Mouse (Mus musculus) left cerebral cortex, postnatal 14 days (tissue): Measurements from ENCODE around the gene Vmn1r46. TPM values are rescaled to one million over a fixed set of nuclear protein-coding genes. Genes with fewer than 3 reads are reported as not detected.
"Not testable (repeated sequence)": the region's sequence is repeated elsewhere in the genome, so short reads cannot be mapped to it uniquely, and the experiment has no call there.

Experiments
- DNase-seq, 2 experiments: peaks; one replicate each; pipeline ENCODE4 v3.0.0; 2021 to 2022; ENCODE audit warnings: low spot score in 2 of 2, mixed read lengths in 1 of 2
- intact Hi-C: fragments of 180-260 bp; cut with DNase I; formaldehyde crosslinking; loops from one replicate; pipeline ENCODE4 v1.15.1; 2025
- long read RNA-seq, 2 experiments: library from polyadenylated mRNA; stranded (forward); transcript quantifications; one replicate each; pipeline ENCODE4 v2.0.0; 2021
- total RNA-seq, 2 experiments: library from RNA; stranded (reverse); gene quantifications; 2 replicates each; pipeline ENCODE4 v1.2.3; 2021

Gene Vmn1r46
- total RNA-seq, result not detected
- long read RNA-seq, experiment 1, result 0 reads
- long read RNA-seq, experiment 2, result 0 reads

DNA sequence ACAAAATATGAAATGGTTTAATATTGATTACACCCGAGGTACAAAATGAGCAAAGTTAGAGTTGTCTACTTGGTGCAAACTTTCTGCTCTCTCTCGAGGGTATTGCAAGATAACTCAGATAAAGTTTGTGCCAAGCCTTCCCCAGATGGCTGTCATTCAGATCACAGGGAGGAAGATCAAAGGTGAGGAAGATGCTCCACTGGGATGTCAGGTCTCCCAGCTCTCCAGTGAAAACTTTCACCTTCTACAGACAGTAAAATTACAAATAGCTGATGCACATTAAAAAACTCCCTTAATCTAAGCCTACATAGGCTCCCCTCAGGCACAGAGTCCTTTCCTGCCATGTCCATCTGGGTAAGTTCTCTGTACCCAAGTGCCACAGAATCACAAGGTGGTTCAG lies at the start of gene Vmn1r46:
Gene Vmn1r46 (plus strand): TSS at position 301 of the 400 bp plus-strand sequence.
- no peak for DNase-seq
- intact Hi-C loops, result no loop called here

DNA sequence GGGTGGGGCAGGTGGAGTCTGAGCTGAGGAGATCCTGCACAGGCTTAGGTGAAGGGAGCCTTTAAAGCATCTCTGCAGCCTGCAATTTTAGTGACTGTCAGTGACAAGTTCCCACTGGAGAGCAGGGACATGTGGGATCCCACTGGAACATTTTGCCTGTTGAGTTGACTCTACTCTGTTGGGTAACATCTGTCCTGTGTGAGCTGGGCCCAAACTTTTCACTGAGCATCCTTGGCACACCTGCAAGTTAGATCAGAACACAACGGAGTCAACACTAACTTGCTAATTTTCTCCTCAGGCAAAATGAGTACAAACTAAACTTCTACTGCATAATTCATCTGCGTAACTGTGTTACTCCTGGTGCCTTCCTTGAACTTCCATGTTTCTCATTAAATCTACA lies 28.6 kb upstream of the Vmn1r46 start, which contains the start of gene Vmn1r45:
Gene Vmn1r45 (minus strand): TSS at position 101 of the 400 bp plus-strand sequence.
- DNase-seq, intact Hi-C loops: not testable (repeated sequence)

DNA sequence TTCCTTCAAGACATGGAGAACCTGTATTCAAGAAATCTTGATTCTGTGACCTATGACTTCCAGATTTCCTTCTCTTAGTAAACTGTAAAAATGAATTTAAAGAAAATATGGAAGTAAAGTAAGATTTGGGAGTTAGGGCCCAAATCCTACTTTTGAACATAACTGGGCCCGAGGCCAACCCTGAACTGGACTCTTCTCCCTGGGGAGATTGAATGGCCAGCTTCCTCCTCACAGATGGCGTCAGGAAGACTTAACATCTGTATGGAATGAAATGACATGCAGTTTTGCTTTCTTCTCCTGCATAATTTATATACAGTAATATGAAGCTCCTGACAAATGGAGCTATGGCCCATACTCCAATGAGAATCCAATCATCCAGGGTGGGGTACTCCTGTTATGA lies 28.2 kb upstream of the Vmn1r46 start:
- no peak for DNase-seq
- intact Hi-C loops, result no loop called here

DNA sequence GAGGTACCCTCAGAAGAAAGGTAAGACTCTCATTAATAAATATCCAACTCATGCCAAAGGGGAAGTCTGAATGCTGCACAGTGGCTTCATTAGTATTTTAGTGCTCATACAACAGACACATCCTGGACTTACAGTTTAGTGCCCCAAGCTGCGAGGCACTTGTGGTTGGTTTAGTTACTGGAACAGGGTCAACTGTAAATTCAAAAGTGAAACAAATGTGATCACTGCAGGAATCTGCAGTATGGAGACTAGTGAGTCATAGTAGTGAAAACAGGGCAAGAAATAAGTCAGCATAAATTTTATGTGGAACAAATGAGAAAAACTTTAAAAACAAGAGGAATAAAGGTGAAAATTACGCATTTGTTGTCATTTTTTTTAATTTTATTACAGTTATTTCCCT lies 15.6 kb upstream of the Vmn1r46 start:
- intact Hi-C loops, result loop anchor here (5.0 kb wide), 1 partner anchor 189 kb away; no protein-coding TSS in a partner anchor
- DNase-seq, result no peak

DNA sequence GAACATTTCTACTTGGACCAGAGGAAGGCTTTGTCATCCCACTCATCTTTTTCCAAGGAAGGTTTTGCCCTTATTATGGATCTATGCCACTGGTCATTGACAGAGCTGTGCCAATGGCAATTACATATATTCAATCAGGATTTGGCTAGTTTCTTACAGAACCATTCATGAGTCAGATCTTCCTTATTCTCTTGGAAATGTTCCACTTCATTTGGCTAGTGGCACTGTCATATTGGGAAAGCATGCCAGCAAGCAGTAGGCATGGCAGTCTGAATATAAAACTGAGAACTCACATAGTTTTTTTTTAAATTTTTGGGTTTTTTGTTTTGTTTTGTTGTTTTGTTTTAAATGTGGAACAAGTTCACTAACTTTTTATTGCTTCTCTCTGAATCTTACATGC lies 2.8 kb upstream of the Vmn1r46 start:
- intact Hi-C loops, result no loop called here

DNA sequence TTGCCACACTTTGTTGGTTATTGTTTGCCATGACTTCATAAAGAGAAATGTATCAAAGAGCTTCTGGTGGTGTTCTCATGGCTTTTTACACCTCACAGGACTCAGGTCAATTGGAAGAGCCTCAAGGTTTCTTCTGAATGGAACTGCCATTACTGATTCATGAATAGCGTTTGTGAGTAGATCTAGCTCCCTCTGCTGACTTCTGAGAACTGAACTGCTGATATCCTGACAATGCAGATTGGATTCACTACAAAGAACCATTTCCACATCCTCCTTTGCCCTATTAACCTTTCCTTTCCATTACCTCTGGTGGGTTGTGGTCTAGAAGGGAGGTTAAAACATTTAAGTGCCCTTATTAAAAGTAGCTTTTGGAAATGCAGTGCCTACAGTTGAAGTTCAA lies 16.9 kb downstream of the Vmn1r46 start:
- intact Hi-C loops, result no loop called here
- DNase-seq, result no peak

More for the DNA sequence above, 2.8 kb upstream of the Vmn1r46 start:
- no peak for DNase-seq

DNA sequence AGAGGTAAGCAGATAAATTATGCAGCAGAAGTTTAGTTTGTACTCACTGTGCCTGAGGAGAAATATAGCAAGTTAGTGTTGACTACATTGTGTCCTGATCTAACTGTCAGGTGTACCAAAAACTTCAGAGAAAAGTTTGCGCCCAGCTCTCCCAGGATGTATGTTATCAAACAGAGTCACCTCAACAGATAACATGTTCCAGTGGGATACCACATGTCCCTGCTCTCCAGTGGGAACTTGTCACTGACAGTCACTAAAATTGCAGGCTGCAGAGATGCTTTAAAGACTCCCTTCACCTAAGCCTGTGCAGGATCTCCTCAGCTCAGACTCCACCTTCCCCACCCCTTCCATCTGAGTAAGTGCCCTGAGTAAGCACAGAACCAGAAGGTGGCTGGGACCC lies 46.7 kb downstream of the Vmn1r46 start, which contains the start of gene Vmn1r47:
Gene Vmn1r47 (plus strand): TSS at position 301 of the 400 bp plus-strand sequence.
- DNase-seq, intact Hi-C loops: not testable (repeated sequence)

Other genes with a start within 250 kb of the Vmn1r46 start
- not detected for gene Vmn1r41, start 228.5 kb upstream of the Vmn1r46 start, total RNA-seq
- not detected for gene Vmn1r42, start 92.9 kb upstream of the Vmn1r46 start, total RNA-seq
- gene Vmn1r43, start 92.9 kb upstream of the Vmn1r46 start, total RNA-seq, result not detected
- gene Vmn1r44, start 85.7 kb upstream of the Vmn1r46 start, total RNA-seq, result not detected
- not detected for gene Vmn1r45, start 28.7 kb upstream of the Vmn1r46 start, total RNA-seq
- not detected for gene Vmn1r47, start 46.8 kb downstream of the Vmn1r46 start, total RNA-seq
- gene Vmn1r48, start 67.5 kb downstream of the Vmn1r46 start, total RNA-seq, result not detected
- not detected for gene Vmn1r49, start 109.2 kb downstream of the Vmn1r46 start, total RNA-seq
- not detected for gene Vmn1r50, start 132.1 kb downstream of the Vmn1r46 start, total RNA-seq
- gene Vmn1r51, start 153.3 kb downstream of the Vmn1r46 start, total RNA-seq, result not detected
- not detected for gene Vmn1r52, start 205.5 kb downstream of the Vmn1r46 start, total RNA-seq
- gene V1ra8, start 233.5 kb downstream of the Vmn1r46 start, total RNA-seq, result not detected